Comparison of ENCODE assay signal across 13 mouse cellular contexts in the genomic region with DNA sequence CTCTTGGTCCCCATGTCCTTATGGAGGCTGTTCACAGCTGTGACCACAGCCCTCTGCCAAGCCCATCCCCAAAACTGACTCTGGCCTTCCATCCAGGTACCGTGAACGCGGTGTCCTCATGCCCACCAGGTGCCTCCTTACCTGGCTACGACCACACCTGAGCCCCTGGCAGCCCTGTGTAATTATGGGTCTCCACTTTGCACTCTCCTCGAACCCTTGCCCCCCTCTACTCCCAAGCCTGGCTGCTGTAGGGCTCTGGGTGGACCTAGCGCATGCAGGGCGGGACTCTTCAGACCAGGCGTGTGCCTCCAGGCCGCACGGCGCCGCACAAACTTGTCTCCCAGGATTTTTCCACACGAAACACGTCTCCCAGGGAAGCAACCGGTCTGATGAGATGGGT. TPM values are rescaled to one million over a fixed set of nuclear protein-coding genes. Genes with fewer than 3 reads are reported as not detected.
A peak's percentile ranks its signal among the peaks of the same experiment; 100 is the strongest.
DNase-seq lines count a peak whose midpoint lies in the region; ATAC-seq and TF ChIP-seq lines count a peak whose summit lies in the region.
"Had no signal": no experiment of that assay in that cellular context is flagged by ENCODE, and none has a peak within 500 bp of the region (broad histone marks: within the 10 kb centered on the region; RNA-seq: fewer than 3 reads in every experiment).

A gene (plus strand): TSS at position 378 of the 400 bp plus-strand sequence.

- ATAC-seq in inflammation-experienced regulatory T-cells, adult 6 months: no peak
- ATAC-seq in neutrophil, adult 5-6 weeks (ENCODE audit: extremely low read depth, insufficient number of reproducible peaks, low FRiP score, poor library complexity, severe bottlenecking): no peak
- ATAC-seq: forebrain, embryonic 13.5 days; hindbrain, embryonic 16.5 days had no signal

- no peak for TF ChIP-seq POLR2A in lung, adult 2 months (IDR thresholded peaks at IDR 0.05; ENCODE audit: borderline replicate concordance, extremely low read depth, low read depth, low read length)

- WGBS in lung, adult 2 months: 88% methylated on average over 15 of the region's 15 CpGs

- no peak within 1 kb of the TSS for H3K9ac ChIP-seq in ES-E14 (ENCODE audit: insufficient read depth, low read depth, low read length, poor library complexity, severe bottlenecking)
- H3K9ac ChIP-seq: forebrain, embryonic 13.5 days had no signal

- no peak for TF ChIP-seq CTCF in lung, adult 2 months (IDR thresholded peaks at IDR 0.05; ENCODE audit: insufficient read depth, low read length)

- no peak within 1 kb of the TSS for H3K27ac ChIP-seq in ES-E14 (ENCODE audit: insufficient read depth, low read depth, low read length, poor library complexity, severe bottlenecking)
- H3K27ac ChIP-seq: forebrain, embryonic 13.5 days had no signal

- no peak for DNase-seq in lung, adult 2 months
- DNase-seq in lung, adult 18-20 months: no peak
- DNase-seq in ES-E14 (ENCODE audit: low read depth, low spot score): no peak
- no peak for DNase-seq in layer of hippocampus, adult 9-10 months (ENCODE audit: low spot score)
- no peak for DNase-seq in frontal cortex, postnatal 10 days (ENCODE audit: low spot score in 2 of 2)
- no peak for DNase-seq in adrenal gland, postnatal 36 days
- DNase-seq: cerebellum, adult 18-20 months; gastrocnemius, postnatal 10 days; thymus, postnatal 4 days had no signal

- no peaks in the 10 kb centered on the region for H3K4me1 ChIP-seq in lung, adult 2 months (ENCODE audit: control insufficient read depth, insufficient read depth, low read length)
- H3K4me1 ChIP-seq in ES-E14 (ENCODE audit: control insufficient read depth in 2 of 2, insufficient read depth in 2 of 2, low read length in 2 of 2, poor library complexity in 1 of 2): peaks cover 0 to 27% of the 10 kb centered on the region in 2 experiments; a peak in 1 of 4 replicates
- H3K4me1 ChIP-seq: forebrain, embryonic 13.5 days had no signal

- in situ Hi-C loops in ES-E14 (cut with MboI; ENCODE audit: low sequenced_read_pairs in 2 of 2, unreplicated experiment in 2 of 2): no loop called here

- H3K4me3 ChIP-seq in lung, adult 2 months (replicated peaks; ENCODE audit: extremely low read depth, low read depth, low read length): no peak within 1 kb of the TSS
- H3K4me3 ChIP-seq in ES-E14 (ENCODE audit: insufficient read depth in 1 of 2, low read depth in 1 of 2, low read length in 2 of 2, poor library complexity in 1 of 2, severe bottlenecking in 1 of 2): peak within 1 kb of the TSS; percentile 19 to 23; a peak in 3 of 4 replicates
- H3K4me3 ChIP-seq: forebrain, embryonic 13.5 days had no signal

- no peaks in the 10 kb centered on the region for H3K9me3 ChIP-seq in ES-E14 (ENCODE audit: control insufficient read depth, insufficient read depth, low read depth, low read length)
- H3K9me3 ChIP-seq: forebrain, embryonic 13.5 days had no signal

- no peaks in the 10 kb centered on the region for H3K36me3 ChIP-seq in ES-E14 (ENCODE audit: control insufficient read depth, insufficient read depth, low read length, poor library complexity, severe bottlenecking)

TF ChIP-seq in ES-E14, 5 proteins besides CTCF, POLR2A, EP300 and RAD21:
- TF ChIP-seq ZNF384 (IDR thresholded peaks at IDR 0.05; ENCODE audit: low read depth, low read length) (no peak), ZC3H11A (IDR thresholded peaks at IDR 0.05; ENCODE audit: borderline replicate concordance, low read depth, low read length) (no peak), MAFK (IDR thresholded peaks at IDR 0.05; ENCODE audit: insufficient read depth, low read depth, low read length) (no peak), HCFC1 (IDR thresholded peaks at IDR 0.05; ENCODE audit: borderline replicate concordance, insufficient read depth, low read length) (no peak), CHD2 (IDR thresholded peaks at IDR 0.05; ENCODE audit: low read depth, low read length) (no peak)

RNA-seq across cellular contexts. Expression of the gene that starts here (rescaled TPM):
- polyA plus RNA-seq in lung, adult 2 months (2012; rRNA removed): 23.8 and 47.7 TPM in 2 replicates
- total RNA-seq in ES-E14 (2012; rRNA removed): 8.0 and 12.2 TPM in 2 replicates
- 100 to 1,000 TPM; 413 to 487 (median 426) TPM for polyA plus RNA-seq in inflammation-experienced regulatory T-cells, adult 6 months (2017; shearing (Covaris generic))
- 10.5 and 11.0 TPM in 2 replicates for total RNA-seq in neutrophil, adult 5-6 weeks (2017)
- 1 to 10 TPM; 1.4 to 1.5 TPM for total RNA-seq in adrenal gland, postnatal 36 days (2021)
- total RNA-seq: gastrocnemius, postnatal 10 days had no signal
- polyA plus RNA-seq: forebrain, embryonic 13.5 days had no signal
